Mouse (Mus musculus): ENCODE measurements at regions not wholly inside any gene's neighbourhood (a gene's known extent, or its start where the extent isn't known, plus 50 kb on each side); places are given as distances from the start of the nearest gene placed in this dataset.

GRCm38 (mm10) chr14:104966046-104966445 lies 211.1 kb downstream of the Rbm26 start:
- no peak for ATAC-seq
- WGBS, result 62% methylated on average over 1 of the region's 1 CpGs
- Histone ChIP-seq H3K4me3 (replicated peaks; ENCODE audit: low read length) (no peak overlapping the region), H3K27ac (ENCODE audit: low read length) (no peak overlapping the region), H3K36me3 (ENCODE audit: control insufficient read depth, insufficient read depth) (no peaks in the 10 kb centered on the region), H3K4me1 (replicated peaks; ENCODE audit: control insufficient read depth, insufficient read depth, low read length) (no peaks in the 10 kb centered on the region), H3K9ac (replicated peaks; ENCODE audit: low read depth, low read length) (no peak overlapping the region), H3K4me2 (ENCODE audit: low read length) (no peak overlapping the region), H3K9me3 (ENCODE audit: control insufficient read depth, low read length) (no peaks in the 10 kb centered on the region), H3K27me3 (replicated peaks; ENCODE audit: control insufficient read depth, insufficient read depth, low read length) (no peaks in the 10 kb centered on the region)

- Histone ChIP-seq H3K9me3 (ENCODE audit: control insufficient read depth, low read length) (no peaks in the 10 kb centered on the region), H3K9ac (replicated peaks; ENCODE audit: low read depth, low read length) (no peak overlapping the region), H3K36me3 (ENCODE audit: control insufficient read depth, insufficient read depth) (no peaks in the 10 kb centered on the region), H3K27ac (ENCODE audit: low read length) (no peak overlapping the region), H3K4me3 (replicated peaks; ENCODE audit: low read length) (no peak overlapping the region), H3K27me3 (replicated peaks; ENCODE audit: control insufficient read depth, insufficient read depth, low read length) (no peaks in the 10 kb centered on the region), H3K4me2 (ENCODE audit: low read length) (no peak overlapping the region), H3K4me1 (replicated peaks; ENCODE audit: control insufficient read depth, insufficient read depth, low read length) (no peaks in the 10 kb centered on the region)
- ATAC-seq, result no peak
- WGBS, result 74% methylated on average over 5 of the region's 5 CpGs
Measured at GRCm38 (mm10) chr14:104943450-104943849, 233.7 kb downstream of the Rbm26 start.

- no peak overlapping the region for H3K27ac ChIP-seq (ENCODE audit: low read length)
- ATAC-seq, result no peak
- no peak overlapping the region for H3K4me3 ChIP-seq (replicated peaks; ENCODE audit: low read length)
- no peak overlapping the region for H3K4me2 ChIP-seq (ENCODE audit: low read length)
- H3K36me3 ChIP-seq (ENCODE audit: control insufficient read depth, insufficient read depth), result no peaks in the 10 kb centered on the region
- WGBS, result 87% methylated on average over 15 of the region's 15 CpGs
- H3K4me1 ChIP-seq (replicated peaks; ENCODE audit: control insufficient read depth, insufficient read depth, low read length), result no peaks in the 10 kb centered on the region
- H3K27me3 ChIP-seq (replicated peaks; ENCODE audit: control insufficient read depth, insufficient read depth, low read length), result no peaks in the 10 kb centered on the region
- no peak overlapping the region for H3K9ac ChIP-seq (replicated peaks; ENCODE audit: low read depth, low read length)
- no peaks in the 10 kb centered on the region for H3K9me3 ChIP-seq (ENCODE audit: control insufficient read depth, low read length)
Measured at GRCm38 (mm10) chr14:104939961-104940360, 237.2 kb downstream of the Rbm26 start.

GRCm38 (mm10) chr14:104937083-104937864 lies 239.9 kb downstream of the Rbm26 start:
- no peak overlapping the region for H3K9ac ChIP-seq (replicated peaks; ENCODE audit: low read depth, low read length)
- no peaks in the 10 kb centered on the region for H3K36me3 ChIP-seq (ENCODE audit: control insufficient read depth, insufficient read depth)
- ATAC-seq, result no peak
- H3K9me3 ChIP-seq (ENCODE audit: control insufficient read depth, low read length), result no peaks in the 10 kb centered on the region
- no peaks in the 10 kb centered on the region for H3K27me3 ChIP-seq (replicated peaks; ENCODE audit: control insufficient read depth, insufficient read depth, low read length)
- 92% methylated on average over 10 of the region's 10 CpGs for WGBS
- H3K4me3 ChIP-seq (replicated peaks; ENCODE audit: low read length), result no peak overlapping the region
- H3K27ac ChIP-seq (ENCODE audit: low read length), result no peak overlapping the region
- no peaks in the 10 kb centered on the region for H3K4me1 ChIP-seq (replicated peaks; ENCODE audit: control insufficient read depth, insufficient read depth, low read length)
- no peak overlapping the region for H3K4me2 ChIP-seq (ENCODE audit: low read length)

- Histone ChIP-seq H3K36me3 (ENCODE audit: control insufficient read depth, insufficient read depth) (no peaks in the 10 kb centered on the region), H3K9me3 (ENCODE audit: control insufficient read depth, low read length) (no peaks in the 10 kb centered on the region), H3K4me2 (ENCODE audit: low read length) (no peak overlapping the region), H3K27ac (ENCODE audit: low read length) (no peak overlapping the region), H3K4me3 (replicated peaks; ENCODE audit: low read length) (no peak overlapping the region), H3K9ac (replicated peaks; ENCODE audit: low read depth, low read length) (no peak overlapping the region), H3K27me3 (replicated peaks; ENCODE audit: control insufficient read depth, insufficient read depth, low read length) (no peaks in the 10 kb centered on the region), H3K4me1 (replicated peaks; ENCODE audit: control insufficient read depth, insufficient read depth, low read length) (no peaks in the 10 kb centered on the region)
- 74% methylated on average over 11 of the region's 11 CpGs for WGBS
- ATAC-seq, result no peak
Measured at GRCm38 (mm10) chr14:104935956-104936355, 241.2 kb downstream of the Rbm26 start.

- no peak for ATAC-seq
Measured at GRCm38 (mm10) chr14:104905706-104906105, 271.4 kb downstream of the Rbm26 start.

GRCm38 (mm10) chr14:104902120-104903027 lies 274.8 kb downstream of the Rbm26 start:
- no peak overlapping the region for H3K4me3 ChIP-seq (replicated peaks; ENCODE audit: low read length)
- 40% methylated on average over 10 of the region's 10 CpGs for WGBS
- no peak for ATAC-seq
- H3K9ac ChIP-seq (replicated peaks; ENCODE audit: low read depth, low read length), result no peak overlapping the region
- no peaks in the 10 kb centered on the region for H3K36me3 ChIP-seq (ENCODE audit: control insufficient read depth, insufficient read depth)
- H3K4me1 ChIP-seq (replicated peaks; ENCODE audit: control insufficient read depth, insufficient read depth, low read length), result no peaks in the 10 kb centered on the region
- no peaks in the 10 kb centered on the region for H3K9me3 ChIP-seq (ENCODE audit: control insufficient read depth, low read length)
- H3K27me3 ChIP-seq (replicated peaks; ENCODE audit: control insufficient read depth, insufficient read depth, low read length), result no peaks in the 10 kb centered on the region
- no peak overlapping the region for H3K4me2 ChIP-seq (ENCODE audit: low read length)
- H3K27ac ChIP-seq (ENCODE audit: low read length), result no peak overlapping the region

More at GRCm38 (mm10) chr14:104905706-104906105, 271.4 kb downstream of the Rbm26 start:
- Histone ChIP-seq H3K9ac (replicated peaks; ENCODE audit: low read depth, low read length) (no peak overlapping the region), H3K27me3 (replicated peaks; ENCODE audit: control insufficient read depth, insufficient read depth, low read length) (no peaks in the 10 kb centered on the region), H3K4me3 (replicated peaks; ENCODE audit: low read length) (no peak overlapping the region), H3K36me3 (ENCODE audit: control insufficient read depth, insufficient read depth) (no peaks in the 10 kb centered on the region), H3K4me2 (ENCODE audit: low read length) (no peak overlapping the region), H3K4me1 (replicated peaks; ENCODE audit: control insufficient read depth, insufficient read depth, low read length) (no peaks in the 10 kb centered on the region), H3K27ac (ENCODE audit: low read length) (no peak overlapping the region), H3K9me3 (ENCODE audit: control insufficient read depth, low read length) (no peaks in the 10 kb centered on the region)

GRCm38 (mm10) chr14:104901072-104901471 lies 276.1 kb downstream of the Rbm26 start:
- Histone ChIP-seq H3K9me3 (ENCODE audit: control insufficient read depth, low read length) (no peaks in the 10 kb centered on the region), H3K27me3 (replicated peaks; ENCODE audit: control insufficient read depth, insufficient read depth, low read length) (no peaks in the 10 kb centered on the region), H3K27ac (ENCODE audit: low read length) (no peak overlapping the region), H3K36me3 (ENCODE audit: control insufficient read depth, insufficient read depth) (no peaks in the 10 kb centered on the region), H3K4me3 (replicated peaks; ENCODE audit: low read length) (no peak overlapping the region), H3K4me2 (ENCODE audit: low read length) (no peak overlapping the region), H3K9ac (replicated peaks; ENCODE audit: low read depth, low read length) (no peak overlapping the region), H3K4me1 (replicated peaks; ENCODE audit: control insufficient read depth, insufficient read depth, low read length) (no peaks in the 10 kb centered on the region)
- no peak for ATAC-seq
- WGBS, result 82% methylated on average over 11 of the region's 11 CpGs

GRCm38 (mm10) chr14:104871203-104871602 lies 305.9 kb downstream of the Rbm26 start:
- ATAC-seq, result no peak
- no peaks in the 10 kb centered on the region for H3K4me1 ChIP-seq (replicated peaks; ENCODE audit: control insufficient read depth, insufficient read depth, low read length)
- no peak overlapping the region for H3K27ac ChIP-seq (ENCODE audit: low read length)
- no peaks in the 10 kb centered on the region for H3K27me3 ChIP-seq (replicated peaks; ENCODE audit: control insufficient read depth, insufficient read depth, low read length)
- no peak overlapping the region for H3K9ac ChIP-seq (replicated peaks; ENCODE audit: low read depth, low read length)
- no peaks in the 10 kb centered on the region for H3K9me3 ChIP-seq (ENCODE audit: control insufficient read depth, low read length)
- H3K4me2 ChIP-seq (ENCODE audit: low read length), result no peak overlapping the region
- H3K36me3 ChIP-seq (ENCODE audit: control insufficient read depth, insufficient read depth), result no peaks in the 10 kb centered on the region
- 71% methylated on average over 3 of the region's 3 CpGs for WGBS
- no peak overlapping the region for H3K4me3 ChIP-seq (replicated peaks; ENCODE audit: low read length)
